Comparison of ENCODE assay signal across 11 mouse cellular contexts in the genomic region with DNA sequence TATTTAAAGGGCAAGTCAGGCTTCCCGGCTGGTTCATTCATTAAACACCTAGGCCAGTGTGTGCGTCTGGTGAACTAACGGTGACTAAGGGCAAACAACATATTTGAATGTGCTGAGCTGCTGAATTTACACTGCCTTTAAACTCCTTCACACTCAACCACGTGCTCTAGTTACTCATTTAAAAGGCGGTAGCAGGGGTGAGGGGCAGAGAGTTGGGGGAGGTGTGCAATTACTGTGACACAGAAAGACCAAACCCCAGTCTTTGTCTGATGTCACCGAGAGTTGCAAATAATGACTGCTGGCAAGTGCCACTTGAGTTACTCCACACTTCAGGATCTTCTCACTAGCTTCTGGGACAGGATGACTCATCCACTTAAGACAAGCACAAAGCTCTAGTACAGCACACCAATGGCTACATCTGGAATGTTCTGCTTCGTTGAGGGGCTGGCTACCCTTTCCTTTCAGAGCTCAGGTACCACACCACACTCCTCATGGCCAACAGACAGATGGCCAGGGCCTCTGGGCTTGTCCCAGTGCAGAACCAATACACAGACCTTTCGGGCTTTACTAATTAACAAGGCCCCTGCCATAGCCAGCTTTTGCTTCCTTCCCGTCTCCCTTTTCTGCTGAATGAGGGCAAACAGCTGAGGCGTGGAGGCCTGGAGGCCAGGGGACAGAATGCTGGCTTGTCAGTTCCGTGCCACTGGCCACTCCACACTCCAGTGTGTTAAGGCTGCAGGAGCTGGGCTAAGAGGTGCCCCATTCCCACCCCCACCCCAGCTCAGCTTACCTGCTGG.
DNase-seq lines count a peak whose midpoint lies in the region; ATAC-seq and TF ChIP-seq lines count a peak whose summit lies in the region.
"Had no signal": no experiment of that assay in that cellular context is flagged by ENCODE, and none has a peak within 500 bp of the region (broad histone marks: within the 10 kb centered on the region; RNA-seq: fewer than 3 reads in every experiment).

No protein-coding gene starts in this region.

- no peak overlapping the region for H3K4me2 ChIP-seq in limb, embryonic 11.5 days (ENCODE audit: low read depth, severe bottlenecking)
- H3K4me2 ChIP-seq: embryonic facial prominence, embryonic 12.5 days; hindbrain, embryonic 15.5 days; midbrain, embryonic 11.5 days had no signal

- no peak overlapping the region for H3K4me3 ChIP-seq in gastrocnemius, adult 2 months
- no peak overlapping the region for H3K4me3 ChIP-seq in limb, embryonic 11.5 days (ENCODE audit: low read depth, low read length)
- H3K4me3 ChIP-seq: embryonic facial prominence, embryonic 12.5 days; hindbrain, embryonic 15.5 days had no signal

- H3K27me3 ChIP-seq in limb, embryonic 11.5 days (ENCODE audit: control insufficient read depth, insufficient read depth, low read length): no peaks in the 10 kb centered on the region
- H3K27me3 ChIP-seq: embryonic facial prominence, embryonic 12.5 days; hindbrain, embryonic 15.5 days had no signal

- no peaks in the 10 kb centered on the region for H3K9me3 ChIP-seq in limb, embryonic 11.5 days (ENCODE audit: control insufficient read depth, low read length)
- H3K9me3 ChIP-seq: embryonic facial prominence, embryonic 12.5 days; hindbrain, embryonic 15.5 days had no signal

- WGBS in limb, embryonic 11.5 days: 56% methylated on average over 11 of the region's 11 CpGs

- no peak for TF ChIP-seq CTCF in gastrocnemius, adult 2 months (IDR thresholded peaks at IDR 0.05)

- no peak for DNase-seq in gastrocnemius, adult 2 months
- DNase-seq in gastrocnemius, postnatal 4 days (ENCODE audit: low spot score in 2 of 2): no peak
- DNase-seq in heart, postnatal 10 days: peak; percentile 43 to 49
- no peak for DNase-seq in limb, embryonic 11.5 days (ENCODE audit: low spot score)
- DNase-seq in skeletal muscle tissue, adult 2 months (ENCODE audit: low read depth, low spot score): peak; percentile 8
- DNase-seq in thymus, postnatal 4 days: no peak
- DNase-seq in layer of hippocampus, postnatal 10 days (ENCODE audit: low spot score in 2 of 2): no peak

- H3K36me3 ChIP-seq in limb, embryonic 11.5 days (ENCODE audit: control insufficient read depth, insufficient read depth, low read length): no peaks in the 10 kb centered on the region
- H3K36me3 ChIP-seq: embryonic facial prominence, embryonic 12.5 days; hindbrain, embryonic 15.5 days had no signal

- H3K27ac ChIP-seq in gastrocnemius, adult 2 months: peak overlapping the region; percentile 46
- 0 out of 2 replicates have a peak overlapping the region, but pooled peaks have one; percentile 8 for H3K27ac ChIP-seq in limb, embryonic 11.5 days (replicated peaks; ENCODE audit: low read depth, low read length)
- H3K27ac ChIP-seq: embryonic facial prominence, embryonic 12.5 days; hindbrain, embryonic 15.5 days had no signal

- intact Hi-C loops in gastrocnemius, adult 2 months (cut with DNase I): no loop called here
- intact Hi-C loops in heart, postnatal 10 days (cut with DNase I): loop anchor here (5.0 kb wide), 1 partner anchor 39 kb away; no protein-coding TSS in a partner anchor

- ATAC-seq in limb, embryonic 11.5 days (ENCODE audit: insufficient number of reproducible peaks, low FRiP score, low TSS enrichment, low read depth): no peak
- no peak for ATAC-seq in megakaryocyte, adult 5-6 weeks (ENCODE audit: poor library complexity, severe bottlenecking)

- no peak overlapping the region for H3K9ac ChIP-seq in limb, embryonic 11.5 days (ENCODE audit: low read length)
- H3K9ac ChIP-seq: embryonic facial prominence, embryonic 12.5 days; hindbrain, embryonic 15.5 days had no signal

- H3K4me1 ChIP-seq in limb, embryonic 11.5 days (ENCODE audit: control insufficient read depth, insufficient read depth, low read length): peaks cover 12% of the 10 kb centered on the region; the same call in 1 of the 2 replicates

Comparison
In these comparisons a context has a peak if more than half of its experiments do, and no peak if none do; other contexts are left out.
1. DNase-seq: peak in heart, postnatal 10 days (2 of 2) and skeletal muscle tissue, adult 2 months (single experiment); none in gastrocnemius, adult 2 months (single experiment), gastrocnemius, postnatal 4 days (0 of 2), limb, embryonic 11.5 days (single experiment), thymus, postnatal 4 days (single experiment) and layer of hippocampus, postnatal 10 days (0 of 2).